Mouse (Mus musculus) telencephalon, adult 2 months (tissue): ENCODE results near the gene Pbx4.

Source experiments
- DNase-seq: peaks from one replicate; pipeline ENCODE4 v3.0.0-alpha.2; 2011; ENCODE audit warnings: low read depth, low spot score

The Pbx4 gene

DNA sequence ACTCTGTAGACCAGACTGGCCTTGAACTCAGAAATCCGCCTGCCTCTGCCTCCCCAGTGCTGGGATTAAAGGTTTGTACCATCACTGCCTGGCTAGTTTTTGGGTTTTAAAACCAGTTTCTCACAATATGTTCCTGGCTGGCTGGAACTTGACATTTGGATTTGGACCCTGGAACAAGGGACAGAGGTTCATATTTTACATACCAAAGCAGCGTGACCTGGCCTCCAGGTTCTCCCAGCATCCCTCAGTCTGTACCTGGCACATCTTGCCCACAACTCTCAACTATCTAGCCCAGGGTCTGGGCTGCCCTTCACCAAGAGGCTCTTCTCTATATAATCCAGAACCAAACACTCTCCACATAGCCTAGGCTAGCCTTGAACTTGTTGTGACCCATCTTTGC, 67.6 kb downstream of the Pbx4 start:
- no peak for DNase-seq

DNA sequence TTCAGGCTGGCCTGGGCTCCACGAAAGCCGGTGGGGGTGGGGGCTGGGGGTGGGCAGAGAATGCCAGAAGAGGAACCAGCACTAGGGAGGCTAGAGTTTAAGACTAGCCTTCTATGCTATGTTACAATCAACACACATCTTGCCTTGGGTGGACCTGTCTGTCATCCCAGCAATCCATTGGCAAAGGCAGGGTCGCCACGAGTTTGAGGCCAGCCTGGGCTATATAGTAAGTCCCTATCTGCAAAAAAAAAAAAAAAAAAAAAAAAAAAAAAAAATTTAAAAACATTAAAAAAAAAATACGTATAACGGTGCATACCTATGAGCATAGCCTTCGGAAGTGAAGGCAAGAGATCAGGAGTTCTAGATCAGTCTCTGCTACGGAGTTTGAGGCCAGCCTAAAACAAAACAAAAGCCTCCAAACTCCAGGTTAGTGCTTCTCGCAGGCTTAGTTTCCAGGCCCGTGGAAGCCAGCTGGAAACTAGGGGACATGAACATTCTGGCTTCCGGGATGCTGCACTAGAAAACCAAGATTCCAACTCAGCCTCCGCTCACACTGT, 68.7 kb downstream of the Pbx4 start:
- DNase-seq: no peak

DNA sequence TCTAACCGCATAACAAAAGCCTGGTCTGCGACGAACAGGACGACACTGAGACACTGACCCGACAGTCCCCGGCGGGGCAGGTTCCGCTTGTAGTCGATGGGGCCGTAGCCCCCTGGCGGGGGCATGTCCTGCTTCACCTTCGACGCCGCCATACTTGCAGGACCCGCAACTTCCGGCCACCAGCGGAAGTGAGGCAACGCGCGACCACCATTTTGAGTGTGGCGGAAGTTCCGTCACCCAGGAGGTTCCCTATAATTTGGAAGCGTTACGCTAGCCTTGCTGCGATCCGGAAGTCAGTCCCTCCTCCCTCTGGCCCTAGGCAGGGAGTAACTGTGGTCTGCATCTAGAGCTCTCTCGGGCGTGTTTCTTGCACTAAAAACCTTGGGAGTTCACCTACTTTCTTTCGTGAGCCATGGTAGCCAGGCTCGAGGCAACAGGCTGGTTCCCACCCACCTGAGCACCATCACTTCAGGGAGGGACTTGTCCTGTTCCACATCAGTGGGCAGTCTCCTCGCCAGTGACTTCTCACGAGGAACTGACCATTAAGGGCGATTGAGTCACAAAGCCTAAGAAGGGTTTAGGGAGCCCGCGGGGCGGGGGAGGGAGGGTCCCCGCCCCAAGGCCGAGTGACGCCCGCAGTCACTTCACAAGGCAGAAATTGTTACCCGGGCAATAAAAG, 69.3 kb downstream of the Pbx4 start:
- DNase-seq: peak; percentile 97

DNA sequence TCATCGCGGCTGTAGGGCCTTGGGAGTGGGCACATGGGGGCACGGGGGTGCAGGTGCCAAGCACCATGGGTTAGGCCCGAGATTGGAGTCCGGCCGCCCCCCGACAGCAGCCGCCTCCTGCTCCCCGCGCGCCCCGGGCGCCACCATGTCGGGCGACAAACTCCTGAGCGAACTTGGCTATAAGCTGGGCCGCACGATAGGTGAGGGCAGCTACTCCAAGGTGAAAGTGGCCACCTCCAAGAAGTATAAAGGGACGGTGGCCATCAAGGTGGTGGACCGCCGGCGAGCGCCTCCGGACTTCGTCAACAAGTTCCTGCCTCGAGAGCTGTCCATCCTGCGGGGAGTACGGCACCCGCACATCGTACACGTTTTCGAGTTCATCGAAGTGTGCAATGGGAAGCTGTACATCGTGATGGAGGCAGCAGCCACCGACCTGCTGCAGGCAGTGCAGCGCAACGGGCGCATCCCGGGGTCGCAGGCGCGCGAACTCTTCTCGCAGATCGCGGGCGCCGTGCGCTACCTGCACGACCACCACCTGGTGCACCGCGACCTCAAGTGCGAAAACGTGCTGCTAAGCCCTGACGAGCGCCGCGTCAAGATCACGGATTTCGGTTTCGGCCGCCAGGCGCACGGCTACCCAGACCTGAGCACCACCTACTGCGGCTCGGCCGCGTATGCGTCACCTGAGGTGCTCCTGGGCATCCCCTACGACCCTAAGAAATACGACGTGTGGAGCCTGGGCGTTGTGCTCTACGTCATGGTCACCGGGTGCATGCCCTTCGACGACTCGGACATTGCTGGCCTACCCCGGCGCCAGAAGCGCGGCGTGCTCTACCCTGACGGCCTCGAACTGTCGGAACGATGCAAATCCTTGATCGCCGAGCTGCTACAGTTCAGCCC, 70.1 kb downstream of the Pbx4 start, which contains the start of the genes Tssk6, Ndufa13 and Yjefn3:
Gene Tssk6 (plus strand): TSS at position 22 of the 900 bp plus-strand sequence.
Gene Ndufa13 (minus strand): TSS at position 396 of the 900 bp plus-strand sequence.
Gene Yjefn3 (minus strand): TSS at position 550 of the 900 bp plus-strand sequence.
- no peak for DNase-seq

DNA sequence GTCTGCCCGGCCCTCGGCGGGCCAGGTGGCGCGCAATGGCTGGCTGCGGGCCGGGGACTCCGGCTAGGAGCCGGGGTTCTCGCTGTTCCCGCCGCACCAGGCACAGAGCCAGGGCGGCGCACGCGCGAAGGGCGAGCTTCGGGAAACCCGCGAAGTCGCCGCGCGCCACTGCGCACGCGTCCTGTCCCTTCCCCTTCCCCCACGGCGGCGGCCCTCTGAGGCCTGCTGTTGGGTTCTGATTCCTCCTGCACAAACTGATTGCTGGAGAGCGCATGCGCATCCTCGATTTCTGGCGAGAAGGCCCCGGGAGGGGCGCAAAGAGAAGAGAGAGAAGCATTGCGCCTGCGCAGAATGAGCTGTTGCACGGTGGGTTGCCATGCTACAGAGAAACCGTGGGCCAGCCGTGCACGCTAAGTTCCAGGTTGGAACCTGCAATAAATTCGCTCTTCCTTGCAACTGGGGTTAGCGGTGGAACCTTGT, 70.8 kb downstream of the Pbx4 start:
- peak; percentile 99 for DNase-seq

DNA sequence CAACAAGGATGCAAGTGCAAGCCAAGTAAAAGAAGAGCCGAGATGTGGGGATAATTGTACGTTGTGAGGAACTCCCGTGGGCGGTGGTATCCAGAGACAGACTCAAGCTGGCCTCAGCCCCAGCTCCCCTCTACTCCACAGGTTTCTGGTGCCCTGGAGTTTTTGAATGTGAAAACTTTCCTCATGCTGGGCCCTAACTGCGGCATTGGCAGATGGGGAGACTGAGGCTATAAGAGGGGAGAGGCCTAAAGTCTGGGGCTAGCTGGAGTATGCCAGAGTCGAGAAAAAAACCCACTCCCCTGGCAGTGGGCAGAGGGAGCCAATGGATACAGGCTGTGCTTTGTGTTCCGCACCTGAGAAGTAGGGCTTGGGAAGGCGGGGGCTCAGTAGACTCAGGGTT, 71.8 kb downstream of the Pbx4 start:
- no peak for DNase-seq

DNA sequence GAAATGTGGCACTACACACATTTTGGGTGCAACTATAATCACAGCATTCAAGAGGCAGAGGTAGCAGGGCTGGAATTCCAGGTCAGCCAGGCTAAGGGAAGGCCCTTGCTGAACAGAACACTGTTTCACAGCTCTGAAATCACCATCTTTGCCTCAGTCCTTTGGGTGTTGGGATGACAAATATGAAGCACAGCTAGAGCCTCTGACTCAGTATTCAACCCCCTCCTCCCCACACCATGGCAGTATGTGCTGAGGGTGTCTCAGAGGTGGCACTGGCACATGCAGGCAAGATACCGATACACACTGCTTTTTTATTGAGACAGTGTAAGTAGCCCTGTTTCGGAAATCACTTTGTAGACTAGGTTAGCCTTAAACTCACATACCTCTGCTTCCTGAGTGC, 74.0 kb downstream of the Pbx4 start:
- no peak for DNase-seq

DNA sequence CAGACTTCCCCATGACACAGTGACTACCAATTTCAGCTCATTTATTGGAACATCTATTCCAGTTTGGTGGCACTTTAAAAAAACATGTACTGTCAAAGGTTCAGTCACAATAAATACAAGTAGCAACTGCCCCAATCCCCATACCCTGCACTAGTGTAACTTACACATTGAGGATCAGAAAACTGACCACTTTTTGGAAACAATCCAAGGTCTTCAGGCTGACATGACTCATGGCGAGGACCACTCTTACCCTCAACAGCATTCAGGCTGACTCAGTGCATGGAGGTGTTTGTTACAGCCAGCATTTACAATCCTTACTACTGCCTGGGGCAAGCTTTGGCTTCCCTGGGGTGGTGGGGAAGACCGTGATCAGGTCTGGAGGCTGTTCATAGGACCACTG, 74.8 kb downstream of the Pbx4 start:
- DNase-seq: no peak

DNA sequence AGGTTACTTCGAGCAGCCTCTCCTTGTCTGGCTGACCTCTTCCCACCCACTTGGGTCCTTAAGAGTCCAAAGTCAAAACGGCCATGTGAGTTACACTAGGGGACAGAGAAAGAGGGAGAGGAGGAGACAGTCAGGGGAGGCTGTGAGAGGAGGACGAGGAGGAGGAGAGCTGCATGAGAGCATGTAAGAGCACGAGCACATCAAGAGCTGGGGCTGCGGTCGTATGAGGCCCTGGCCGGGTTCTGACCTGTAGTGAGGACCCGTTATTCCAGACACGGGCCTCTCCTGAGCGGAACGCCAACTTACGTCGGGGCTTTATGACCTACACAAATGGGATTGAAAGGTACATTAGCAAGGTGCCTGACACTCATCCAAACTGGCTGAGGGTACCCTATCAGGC, 79.6 kb downstream of the Pbx4 start:
- DNase-seq: no peak

DNA sequence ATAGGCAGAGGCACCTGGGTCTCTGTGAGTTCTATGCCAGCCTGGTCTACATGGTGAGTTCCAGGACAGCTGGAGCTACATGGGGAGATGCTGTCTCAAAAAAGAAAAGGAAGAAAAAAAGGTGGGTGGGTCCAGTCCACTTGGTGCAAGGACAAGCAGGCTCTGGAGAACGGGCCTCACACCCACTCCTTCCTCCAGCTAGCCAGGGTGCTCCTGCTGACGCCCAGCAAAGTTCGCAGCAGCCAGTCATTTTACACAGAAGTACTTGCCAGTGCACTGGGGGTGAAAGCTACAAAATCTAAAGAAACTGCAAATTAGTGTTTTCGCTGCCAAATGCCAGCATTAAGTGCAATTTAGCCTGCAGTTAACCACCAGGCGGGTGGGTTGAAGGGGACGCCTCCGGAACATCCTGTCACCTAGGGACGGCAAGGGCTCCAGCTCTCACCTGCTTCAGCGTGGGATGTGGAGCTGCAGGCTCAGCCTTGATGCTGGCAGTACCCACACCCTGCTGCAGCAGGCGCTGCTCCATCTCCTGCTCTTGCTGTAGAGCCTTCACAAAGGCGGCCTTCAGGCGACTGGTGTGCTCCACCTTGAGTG, 80.3 kb downstream of the Pbx4 start:
- peak; percentile 75 for DNase-seq

DNA sequence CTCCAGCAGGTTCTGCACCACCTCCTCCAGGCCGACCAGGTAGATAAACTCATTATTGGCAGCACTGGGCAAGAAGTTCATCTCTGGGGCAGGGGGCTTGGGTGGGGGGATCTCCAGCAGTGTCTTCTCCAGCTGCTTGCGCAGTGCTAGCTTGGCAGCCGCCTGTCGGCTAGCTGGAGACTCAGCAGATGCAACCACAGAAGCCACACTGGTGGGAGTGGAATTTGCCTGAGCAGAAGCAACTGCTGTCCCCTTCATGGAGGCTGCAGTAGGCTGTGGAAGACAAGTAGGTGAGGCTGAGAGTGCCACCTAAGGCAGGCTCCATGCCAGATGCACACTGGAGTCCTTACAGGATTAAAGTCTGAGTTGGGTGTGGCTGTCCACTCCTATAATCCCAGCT, 82.2 kb downstream of the Pbx4 start:
- no peak for DNase-seq

DNA sequence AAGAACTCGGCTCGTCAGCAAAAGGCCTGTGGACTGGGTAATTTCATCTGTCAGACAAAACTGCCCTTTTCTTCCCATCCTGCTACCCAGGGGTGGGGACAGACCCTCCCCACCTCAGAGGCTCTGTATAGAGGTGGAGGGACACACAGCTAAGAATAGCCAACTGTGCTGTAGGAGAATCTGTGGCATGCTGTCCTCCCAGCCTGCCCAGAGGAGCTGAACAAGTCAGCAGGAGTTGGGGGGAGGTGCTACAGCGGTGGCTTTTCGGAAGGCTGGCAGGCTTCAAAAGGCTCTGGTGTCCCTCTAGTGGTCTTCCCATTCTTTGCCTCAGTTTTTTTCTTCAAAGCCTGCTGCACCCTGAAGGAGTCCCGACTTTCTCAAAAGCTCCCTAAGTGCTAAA, 83.5 kb downstream of the Pbx4 start:
- peak; percentile 50 for DNase-seq

DNA sequence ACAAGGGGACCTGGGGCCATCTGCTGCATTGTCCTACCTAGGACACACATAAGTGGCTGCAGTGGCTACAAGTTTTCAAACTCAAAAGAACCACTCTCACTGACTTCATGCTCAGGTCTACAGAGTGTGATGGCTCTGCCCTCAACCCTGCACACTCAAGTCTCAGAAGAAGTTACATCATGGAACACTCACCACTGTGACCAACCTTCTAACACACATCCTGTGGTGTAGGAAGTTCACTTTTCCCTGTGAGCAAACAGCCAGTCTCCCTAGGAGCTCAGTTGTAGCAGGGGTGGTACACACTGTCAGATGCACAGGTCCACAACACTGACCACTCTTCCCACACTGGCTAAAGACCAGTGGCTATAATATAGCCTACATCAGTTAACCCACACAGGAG, 86.2 kb downstream of the Pbx4 start:
- no peak for DNase-seq

DNA sequence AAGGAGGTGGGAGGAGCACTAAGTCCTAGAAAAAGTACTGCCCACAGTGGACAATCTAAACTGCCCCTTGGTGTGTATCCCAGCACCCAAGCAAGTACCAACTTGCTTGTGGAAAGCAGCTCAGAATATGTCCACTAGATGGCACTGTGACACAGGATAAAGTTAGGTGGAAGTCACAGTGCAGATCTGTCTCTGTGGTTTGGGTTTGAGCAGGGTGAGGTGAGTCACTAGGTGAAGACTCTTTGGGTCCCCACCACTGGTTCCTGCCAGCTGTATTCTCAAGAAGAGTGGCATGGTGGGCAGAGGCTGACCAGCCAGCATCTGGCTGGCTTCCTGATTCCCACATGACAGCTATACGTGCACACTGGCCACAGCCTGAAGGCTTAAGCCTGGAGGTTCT, 86.7 kb downstream of the Pbx4 start:
- DNase-seq: peak; percentile 81

DNA sequence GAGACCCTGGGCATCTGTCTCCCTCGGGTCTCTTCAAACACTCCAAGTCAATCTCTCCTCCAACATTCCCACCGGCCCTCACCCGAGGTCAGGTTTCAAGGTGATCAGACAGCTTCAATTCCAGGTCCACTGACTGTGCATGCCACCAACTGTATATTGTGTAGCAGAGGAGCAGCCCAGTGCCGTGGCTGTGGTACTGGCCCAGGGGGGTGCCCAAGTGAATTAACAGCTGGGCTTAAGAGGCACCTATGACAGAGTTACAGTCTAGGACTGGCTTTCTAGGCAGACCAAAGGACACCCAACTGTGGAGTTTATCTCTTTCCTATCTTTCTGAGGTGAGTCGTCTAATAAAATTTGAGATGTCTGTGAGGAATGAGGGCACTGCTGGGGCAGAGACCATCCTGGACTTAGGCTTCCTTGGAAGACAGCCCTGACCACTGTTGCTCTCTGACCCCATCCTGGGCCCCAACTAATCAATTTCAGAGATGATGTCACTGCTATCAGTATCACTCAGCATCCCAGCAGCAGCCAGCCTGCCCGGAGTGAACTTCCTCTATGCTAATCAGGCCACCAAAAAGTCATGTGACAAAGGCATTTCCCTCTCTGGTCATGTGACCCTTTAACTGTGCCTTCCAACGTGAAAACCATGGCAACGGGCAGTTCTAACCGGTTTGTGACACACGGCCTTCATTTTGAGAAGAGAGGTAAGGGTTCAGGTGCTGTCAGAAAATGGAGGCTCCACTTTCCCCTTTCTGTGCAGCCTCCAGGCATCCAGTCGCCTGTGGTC, 87.8 kb downstream of the Pbx4 start:
- DNase-seq: peak; percentile 33

DNA sequence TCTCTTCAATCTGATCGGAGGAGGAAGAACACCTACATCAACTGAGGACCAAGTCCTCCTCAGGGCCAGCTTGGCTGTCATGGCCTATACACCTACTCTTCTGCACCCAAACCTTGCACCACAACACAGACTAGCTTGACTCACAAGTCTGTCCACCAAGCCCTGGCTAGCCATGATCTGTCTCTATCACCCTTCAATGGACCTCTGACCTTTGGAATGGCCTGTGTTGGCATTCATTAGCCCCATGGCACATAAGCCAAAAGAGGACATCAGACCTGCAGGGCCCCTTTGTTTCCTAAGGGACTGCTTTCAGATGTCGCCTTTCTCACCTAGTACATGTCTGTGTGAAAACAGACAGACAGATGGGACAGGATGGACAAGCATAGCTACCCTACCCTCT, 88.8 kb downstream of the Pbx4 start:
- no peak for DNase-seq
